Mouse (Mus musculus): Measurements from ENCODE around the gene Kif26b.

GRCm38 (mm10) chr1:178600851-178601569 lies 72.1 kb downstream of the Kif26b start:
- TF ChIP-seq POLR2A (IDR thresholded peaks at IDR 0.05; ENCODE audit: insufficient read depth, low read depth, low read length) (no peak), CTCF (IDR thresholded peaks at IDR 0.05; ENCODE audit: insufficient read depth, low read depth, low read length) (no peak)
